Mouse (Mus musculus): ENCODE results near the gene Hes2.

DNA sequence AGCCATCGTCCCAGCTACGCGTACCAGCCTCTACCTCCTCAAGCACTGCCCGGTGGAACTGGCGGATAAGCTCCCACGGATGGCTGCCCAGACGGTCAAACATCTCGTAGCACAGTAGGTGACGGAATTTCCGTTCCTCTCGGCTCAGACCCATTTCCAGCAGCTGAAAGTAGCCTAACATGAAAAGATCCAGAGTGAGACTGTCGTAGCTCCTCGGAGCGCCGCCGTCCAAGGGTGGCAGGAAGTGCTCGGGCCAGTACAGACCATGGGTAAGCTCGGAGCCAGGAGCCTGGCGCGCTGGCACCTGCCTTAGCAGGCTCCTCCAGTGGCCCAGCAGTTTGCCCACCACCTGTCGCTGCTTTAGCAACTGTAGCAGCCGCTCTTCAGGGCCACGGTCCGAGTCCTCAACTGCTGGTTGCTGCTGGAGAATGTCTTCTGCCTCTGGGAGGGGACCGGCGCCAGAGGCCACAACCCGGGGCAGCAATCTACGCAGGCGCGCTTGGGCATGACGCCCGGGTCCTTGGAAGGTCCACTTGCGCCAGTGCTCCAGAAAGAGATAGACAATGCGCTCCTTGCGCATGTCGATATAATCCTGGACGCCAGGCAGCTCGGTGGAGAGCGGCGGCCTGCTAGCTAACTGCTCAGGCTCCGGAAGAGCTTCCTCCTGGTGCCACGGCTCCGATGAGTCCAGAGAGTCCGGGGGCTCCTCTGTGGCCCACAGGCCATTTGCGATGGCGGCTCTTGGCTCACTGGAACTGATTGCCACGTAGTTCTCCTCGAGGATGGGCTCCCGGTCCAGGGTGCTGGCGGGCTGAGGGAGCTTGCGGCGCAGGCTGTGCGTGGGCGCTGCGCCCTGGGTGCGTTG lies 33.3 kb upstream of the Hes2 start:
- TF ChIP-seq CTCF (IDR thresholded peaks at IDR 0.05; ENCODE audit: insufficient read depth, low read length) (no peak), POLR2A (IDR thresholded peaks at IDR 0.05; ENCODE audit: borderline replicate concordance, extremely low read depth, low read depth, low read length) (no peak)

All from lung, adult 2 months (tissue).